Mouse (Mus musculus) limb, embryonic 12.5 days (tissue): Measurements from ENCODE around the gene Gramd1c. TPM values are rescaled to one million over a fixed set of nuclear protein-coding genes. Genes with fewer than 3 reads are reported as not detected.

Experiments used
- ATAC-seq: fragments of 200-750 bp; cut with Nextera tagmentation; 2 replicates; pipeline ENCODE4 v1.8.0; 2017; ENCODE audit warnings: low read depth, moderate TSS enrichment; ENCODE audit not compliant: insufficient number of reproducible peaks, insufficient read depth, low FRiP score, low TSS enrichment
- H3K27ac ChIP-seq: fragments of 300-500 bp; sonication (generic); 2 replicates; pipeline ENCODE4 v1.5.1; 2016; ENCODE audit warnings: mild to moderate bottlenecking, moderate library complexity
- H3K27me3 ChIP-seq: fragments of 300-500 bp; sonication (generic); 2 replicates; pipeline ENCODE4 v1.6.1; 2016; ENCODE audit warnings: mild to moderate bottlenecking, moderate library complexity
- H3K36me3 ChIP-seq: fragments of 300-500 bp; sonication (generic); 2 replicates; pipeline ENCODE4 v1.6.1; 2016; ENCODE audit warnings: mild to moderate bottlenecking, moderate library complexity
- H3K4me1 ChIP-seq: fragments of 300-500 bp; sonication (generic); replicated peaks from 2 replicates; pipeline ENCODE4 v1.6.1; 2016
- H3K4me2 ChIP-seq: fragments of 300-500 bp; sonication (generic); 2 replicates; pipeline ENCODE4 v1.6.1; 2016; ENCODE audit warnings: mild to moderate bottlenecking, moderate library complexity
- H3K4me3 ChIP-seq: fragments of 300-500 bp; sonication (generic); replicated peaks from 2 replicates; pipeline ENCODE4 v1.5.1; 2016; ENCODE audit warnings: mild to moderate bottlenecking
- H3K9ac ChIP-seq: fragments of 300-500 bp; sonication (generic); replicated peaks from 2 replicates; pipeline ENCODE4 v1.6.1; 2016; ENCODE audit warnings: mild to moderate bottlenecking, moderate library complexity
- H3K9me3 ChIP-seq: fragments of 300-500 bp; sonication (generic); 2 replicates; pipeline ENCODE4 v1.6.1; 2016; ENCODE audit warnings: mild to moderate bottlenecking, moderate library complexity
- microRNA-seq: library from miRNA; unstranded; fragments of <30 nt; microRNA quantifications from one replicate; pipeline ENCODE4, GENCODE M21; 2017
- polyA plus RNA-seq: library from polyadenylated mRNA; unstranded; fragments of >200 nt; fragmentation: Nextera tagmentation; extraction: Ambion mirVana; gene quantifications from 2 replicates; pipeline ENCODE4 v1.2.1, GENCODE M21; 2016

Gene Gramd1c
- polyA plus RNA-seq, 1 experiment from 2014 or later, result 7.3 TPM

GRCm38 (mm10) chr16:43930577-43930976 is 132.6 kb downstream of the Gramd1c start:
- ATAC-seq, result no peak
- no peak overlapping the region for H3K4me3 ChIP-seq
- no peak overlapping the region for H3K9ac ChIP-seq
- H3K36me3 ChIP-seq, result no peaks in the 10 kb centered on the region
- no peak overlapping the region for H3K4me2 ChIP-seq
- H3K27ac ChIP-seq, result no peak overlapping the region
- no peaks in the 10 kb centered on the region for H3K4me1 ChIP-seq
- no peaks in the 10 kb centered on the region for H3K9me3 ChIP-seq
- H3K27me3 ChIP-seq, result no peaks in the 10 kb centered on the region

Small RNA genes within 50 kb of the gene (microRNA-seq; reads per million reads assigned to microRNA genes)
- gene Mir3470b, result not detected

Other genes starting within 250 kb of the Gramd1c start
- 15.1 and 18.1 TPM in 2 replicates for gene Ccdc191, start 173.5 kb downstream of the Gramd1c start, polyA plus RNA-seq
- 32.1 and 37.7 TPM in 2 replicates for gene Qtrt2, start 136.5 kb downstream of the Gramd1c start, polyA plus RNA-seq
- 0.77 and 0.83 TPM in 2 replicates for gene Zdhhc23, start 83.6 kb downstream of the Gramd1c start, polyA plus RNA-seq
- gene Atp6v1a, start 76.4 kb upstream of the Gramd1c start, polyA plus RNA-seq, result 34.2 and 43.7 TPM in 2 replicates
- gene Naa50, start 76.5 kb upstream of the Gramd1c start, polyA plus RNA-seq, result 121 and 130 TPM in 2 replicates
- 3.6 and 4.5 TPM in 2 replicates for gene Usf3, start 109.9 kb upstream of the Gramd1c start, polyA plus RNA-seq